8 mouse cellular contexts compared by ENCODE assay signal in the genomic region with DNA sequence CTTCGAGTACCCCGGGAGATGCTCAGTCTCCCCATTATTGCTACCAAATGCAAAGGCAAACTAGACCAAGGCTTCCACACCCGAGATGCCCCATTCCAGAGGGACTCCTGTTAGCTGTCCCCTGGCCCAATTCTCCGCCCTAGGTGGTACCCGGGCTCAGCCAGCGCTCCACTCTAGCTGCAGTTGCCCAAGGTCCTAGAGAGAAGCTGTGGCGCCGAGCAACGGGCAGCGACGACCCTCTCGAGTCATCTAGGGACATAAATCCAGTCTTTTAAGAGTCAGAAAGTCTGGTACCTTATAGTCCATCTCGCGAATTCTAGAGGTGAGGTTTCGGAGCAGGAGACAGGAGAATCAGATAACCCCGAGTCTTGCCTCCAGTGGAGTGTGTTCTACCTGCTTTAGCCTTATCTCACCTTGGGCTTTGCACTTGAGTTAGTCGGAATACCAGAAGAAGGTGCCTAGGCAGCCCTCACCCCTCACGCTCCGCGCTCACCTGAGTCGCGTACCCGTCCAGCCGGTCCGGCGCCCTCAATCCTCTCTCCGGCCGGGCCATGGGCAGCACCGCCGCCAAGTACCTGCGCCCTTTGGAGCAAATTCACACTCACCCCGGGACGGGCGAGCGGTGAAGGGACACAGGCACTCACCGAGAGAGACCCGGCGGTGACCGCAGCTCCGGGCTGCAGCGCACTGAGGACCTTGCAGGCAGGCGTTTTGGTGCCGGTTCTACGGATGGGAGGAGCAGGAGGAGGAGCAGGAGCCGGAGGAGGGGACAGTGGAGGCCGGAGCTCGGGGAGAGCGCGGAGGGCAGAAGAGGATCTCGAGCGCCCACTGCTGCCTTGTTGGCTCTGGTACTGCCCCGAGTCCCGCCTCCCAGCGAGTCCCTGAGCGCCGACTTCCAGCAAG.
DNase-seq lines count a peak whose midpoint lies in the region; ATAC-seq and TF ChIP-seq lines count a peak whose summit lies in the region.

No protein-coding gene starts in this region.

- H3K4me1 ChIP-seq in bone marrow, adult 2 months (ENCODE audit: control insufficient read depth, insufficient read depth, low read length), result no peaks in the 10 kb centered on the region
- peaks cover 9% of the 10 kb centered on the region; the same call in 1 of the 2 replicates for H3K4me1 ChIP-seq in embryonic facial prominence, embryonic 14.5 days (ENCODE audit: control insufficient read depth, insufficient read depth, low read length)
- H3K4me1 ChIP-seq in heart, embryonic 10.5 days, result peaks cover 5% of the 10 kb centered on the region
- H3K4me1 ChIP-seq in kidney, embryonic 16.5 days (ENCODE audit: insufficient read depth, low read length), result peaks cover 20% of the 10 kb centered on the region
- peaks cover 28% of the 10 kb centered on the region for H3K4me1 ChIP-seq in limb, embryonic 15.5 days
- H3K4me1 ChIP-seq in midbrain, embryonic 16.5 days (ENCODE audit: control insufficient read depth, insufficient read depth, low read length), result peaks cover 9% of the 10 kb centered on the region; the same call in 1 of the 2 replicates
- peaks cover 8% of the 10 kb centered on the region for H3K4me1 ChIP-seq in spleen, adult 2 months (ENCODE audit: control insufficient read depth, insufficient read depth, insufficient read length)

- peak overlapping the region; percentile 54 for H3K4me3 ChIP-seq in bone marrow, adult 2 months (replicated peaks; ENCODE audit: control insufficient read depth, low read depth, low read length)
- H3K4me3 ChIP-seq in embryonic facial prominence, embryonic 14.5 days (ENCODE audit: low read depth, low read length), result peak overlapping the region; percentile 71
- H3K4me3 ChIP-seq in heart, embryonic 10.5 days, result peak overlapping the region; percentile 71
- H3K4me3 ChIP-seq in kidney, embryonic 16.5 days (ENCODE audit: low read length), result peak overlapping the region; percentile 68
- H3K4me3 ChIP-seq in limb, embryonic 15.5 days, result peak overlapping the region; percentile 60
- peak overlapping the region; percentile 63 for H3K4me3 ChIP-seq in midbrain, embryonic 16.5 days (ENCODE audit: low read depth, low read length)
- peak overlapping the region; percentile 75 for H3K4me3 ChIP-seq in spleen, adult 2 months (ENCODE audit: extremely low read depth, insufficient read depth, insufficient read length)

- peak; percentile 50 for TF ChIP-seq CTCF in bone marrow, adult 2 months (IDR thresholded peaks at IDR 0.05; ENCODE audit: control insufficient read depth, insufficient read depth, low read length)
- TF ChIP-seq CTCF in spleen, adult 2 months (IDR thresholded peaks at IDR 0.05; ENCODE audit: extremely low read depth, insufficient read depth, insufficient read length, insufficient replicate concordance), result peak; percentile 62

- peaks cover 12% of the 10 kb centered on the region for H3K27me3 ChIP-seq in embryonic facial prominence, embryonic 14.5 days (replicated peaks; ENCODE audit: control insufficient read depth, insufficient read depth, low read length)
- H3K27me3 ChIP-seq in heart, embryonic 10.5 days (ENCODE audit: insufficient read depth, poor library complexity, severe bottlenecking), result peaks cover 28% of the 10 kb centered on the region
- H3K27me3 ChIP-seq in kidney, embryonic 16.5 days (ENCODE audit: insufficient read depth, low read length), result peaks cover 27% of the 10 kb centered on the region
- peaks cover 39% of the 10 kb centered on the region for H3K27me3 ChIP-seq in limb, embryonic 15.5 days
- H3K27me3 ChIP-seq in midbrain, embryonic 16.5 days (ENCODE audit: control insufficient read depth, insufficient read depth, low read depth, low read length), result no peaks in the 10 kb centered on the region
- peaks cover 7% of the 10 kb centered on the region for H3K27me3 ChIP-seq in spleen, adult 2 months (ENCODE audit: control insufficient read depth, insufficient read depth, low read length)

- ATAC-seq in embryonic facial prominence, embryonic 14.5 days (ENCODE audit: low read depth), result peak; percentile 98
- ATAC-seq in kidney, embryonic 16.5 days (ENCODE audit: low FRiP score, low TSS enrichment), result peak; percentile 98
- peak; percentile 84 for ATAC-seq in limb, embryonic 15.5 days (ENCODE audit: insufficient number of reproducible peaks, low FRiP score, low TSS enrichment, low read depth)
- ATAC-seq in midbrain, embryonic 16.5 days, result peak; percentile 96

- TF ChIP-seq POLR2A in bone marrow, adult 2 months (IDR thresholded peaks at IDR 0.05; ENCODE audit: borderline replicate concordance, control insufficient read depth, low read depth, low read length), result 0 out of 2 replicates have a peak, but pooled peaks have one; percentile 19
- peak; percentile 60 for TF ChIP-seq POLR2A in spleen, adult 2 months (IDR thresholded peaks at IDR 0.05; ENCODE audit: low read depth, low read length)

- H3K36me3 ChIP-seq in embryonic facial prominence, embryonic 14.5 days (ENCODE audit: control insufficient read depth, insufficient read depth, low read length), result no peaks in the 10 kb centered on the region
- no peaks in the 10 kb centered on the region for H3K36me3 ChIP-seq in heart, embryonic 10.5 days
- no peaks in the 10 kb centered on the region for H3K36me3 ChIP-seq in kidney, embryonic 16.5 days (ENCODE audit: insufficient read depth, low read length)
- no peaks in the 10 kb centered on the region for H3K36me3 ChIP-seq in limb, embryonic 15.5 days
- no peaks in the 10 kb centered on the region for H3K36me3 ChIP-seq in midbrain, embryonic 16.5 days (ENCODE audit: control insufficient read depth, insufficient read depth, low read length)
- H3K36me3 ChIP-seq in spleen, adult 2 months (ENCODE audit: control insufficient read depth, insufficient read depth, low read length), result no peaks in the 10 kb centered on the region

- H3K9me3 ChIP-seq in embryonic facial prominence, embryonic 14.5 days (ENCODE audit: control insufficient read depth, low read length), result no peaks in the 10 kb centered on the region
- H3K9me3 ChIP-seq in heart, embryonic 10.5 days, result no peaks in the 10 kb centered on the region
- H3K9me3 ChIP-seq in kidney, embryonic 16.5 days (ENCODE audit: low read length), result no peaks in the 10 kb centered on the region
- H3K9me3 ChIP-seq in limb, embryonic 15.5 days, result no peaks in the 10 kb centered on the region
- no peaks in the 10 kb centered on the region for H3K9me3 ChIP-seq in midbrain, embryonic 16.5 days (replicated peaks; ENCODE audit: control insufficient read depth, low read length, poor library complexity, severe bottlenecking)

- 1% methylated on average over 56 of the region's 56 CpGs for WGBS in bone marrow, adult 2 months
- 2% methylated on average over 32 of the region's 56 CpGs for WGBS in embryonic facial prominence, embryonic 14.5 days
- 1% methylated on average over 56 of the region's 56 CpGs for WGBS in heart, embryonic 10.5 days
- under 1% methylated on average over 56 of the region's 56 CpGs for WGBS in kidney, embryonic 16.5 days
- under 1% methylated on average over 56 of the region's 56 CpGs for WGBS in limb, embryonic 15.5 days
- WGBS in midbrain, embryonic 16.5 days, result 1% methylated on average over 54 of the region's 56 CpGs
- 1% methylated on average over 56 of the region's 56 CpGs for WGBS in spleen, adult 2 months

- peak overlapping the region; percentile 70 for H3K9ac ChIP-seq in embryonic facial prominence, embryonic 14.5 days (ENCODE audit: low read depth, low read length)
- H3K9ac ChIP-seq in kidney, embryonic 16.5 days (replicated peaks; ENCODE audit: low read length), result peak overlapping the region; percentile 66
- peak overlapping the region; percentile 51 for H3K9ac ChIP-seq in limb, embryonic 15.5 days
- H3K9ac ChIP-seq in midbrain, embryonic 16.5 days (ENCODE audit: low read depth, low read length), result peak overlapping the region; percentile 64

- no peak overlapping the region for H3K27ac ChIP-seq in bone marrow, adult 2 months (ENCODE audit: control insufficient read depth, insufficient read depth, low read depth, low read length, poor library complexity)
- no peak overlapping the region for H3K27ac ChIP-seq in embryonic facial prominence, embryonic 14.5 days (replicated peaks; ENCODE audit: low read depth, low read length)
- H3K27ac ChIP-seq in heart, embryonic 10.5 days, result peak overlapping the region; percentile 59; the same call in 1 of the 2 replicates
- H3K27ac ChIP-seq in kidney, embryonic 16.5 days (ENCODE audit: low read length), result no peak overlapping the region
- H3K27ac ChIP-seq in limb, embryonic 15.5 days, result no peak overlapping the region
- peak overlapping the region; percentile 74 for H3K27ac ChIP-seq in midbrain, embryonic 16.5 days (ENCODE audit: low read length)
- H3K27ac ChIP-seq in spleen, adult 2 months (ENCODE audit: insufficient read depth, low read length), result no peak overlapping the region

- peak overlapping the region; percentile 96 for H3K4me2 ChIP-seq in embryonic facial prominence, embryonic 14.5 days (ENCODE audit: low read depth, low read length)
- H3K4me2 ChIP-seq in kidney, embryonic 16.5 days (replicated peaks; ENCODE audit: low read depth, low read length), result peak overlapping the region; percentile 84
- peak overlapping the region; percentile 93 for H3K4me2 ChIP-seq in limb, embryonic 15.5 days
- peak overlapping the region; percentile 88 for H3K4me2 ChIP-seq in midbrain, embryonic 16.5 days (ENCODE audit: low read length)

- DNase-seq in embryonic facial prominence, embryonic 14.5 days (ENCODE audit: low spot score), result peak; percentile 96
- peak; percentile 94 for DNase-seq in heart, embryonic 10.5 days (ENCODE audit: low spot score)
- DNase-seq in spleen, adult 2 months (ENCODE audit: low read depth in 1 of 2, low spot score in 2 of 2), result peak in 1 of 2 experiments; percentile 85
- no peak for DNase-seq in adipocyte (ENCODE audit: low spot score)

Comparison
In these comparisons a context has a peak if more than half of its experiments do, and no peak if none do; other contexts are left out.
1. H3K27ac ChIP-seq: peak in heart, embryonic 10.5 days (single experiment) and midbrain, embryonic 16.5 days (single experiment); none in bone marrow, adult 2 months (single experiment), embryonic facial prominence, embryonic 14.5 days (single experiment), kidney, embryonic 16.5 days (single experiment), limb, embryonic 15.5 days (single experiment) and spleen, adult 2 months (single experiment).
2. Peak in every context shown above with its lines, with median percentiles within 50 percentile points of each other: H3K4me3 ChIP-seq, ATAC-seq, H3K4me2 ChIP-seq and H3K9ac ChIP-seq.